Mouse (Mus musculus) gastrocnemius, adult 8-10 months (tissue): ENCODE data around the gene Hoxa10. TPM values are rescaled to one million over a fixed set of nuclear protein-coding genes. Genes with fewer than 3 reads are reported as not detected.
A peak's percentile ranks its signal among the peaks of the same experiment; 100 is the strongest.

Source experiments
- DNase-seq, 2 experiments: peaks; one replicate each; pipeline ENCODE4 v3.0.0; 2022; ENCODE audit warnings: low spot score in 2 of 2
- total RNA-seq, 4 experiments: library from RNA; stranded (reverse); gene quantifications; 2 replicates each; pipeline ENCODE4 v1.2.4; 2022

Gene Hoxa10
- total RNA-seq, 4 experiments from 2014 or later = 14.5 to 15.2 (median 14.8) TPM

DNA sequence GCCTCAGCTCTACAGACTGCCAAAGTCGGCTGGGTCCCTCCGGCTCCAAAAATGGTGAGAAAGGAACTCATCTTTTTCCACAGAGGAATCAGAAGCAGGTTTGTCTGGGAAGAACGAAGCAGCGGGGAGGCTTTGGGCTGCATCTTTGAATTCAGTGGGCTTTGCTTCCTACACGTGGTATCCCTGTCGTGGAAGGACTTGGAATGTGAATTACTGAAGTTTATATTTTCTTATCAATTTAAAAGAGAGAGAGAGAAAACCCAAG lies 22.6 kb upstream of the Hoxa10 start:
- DNase-seq = no peak

DNA sequence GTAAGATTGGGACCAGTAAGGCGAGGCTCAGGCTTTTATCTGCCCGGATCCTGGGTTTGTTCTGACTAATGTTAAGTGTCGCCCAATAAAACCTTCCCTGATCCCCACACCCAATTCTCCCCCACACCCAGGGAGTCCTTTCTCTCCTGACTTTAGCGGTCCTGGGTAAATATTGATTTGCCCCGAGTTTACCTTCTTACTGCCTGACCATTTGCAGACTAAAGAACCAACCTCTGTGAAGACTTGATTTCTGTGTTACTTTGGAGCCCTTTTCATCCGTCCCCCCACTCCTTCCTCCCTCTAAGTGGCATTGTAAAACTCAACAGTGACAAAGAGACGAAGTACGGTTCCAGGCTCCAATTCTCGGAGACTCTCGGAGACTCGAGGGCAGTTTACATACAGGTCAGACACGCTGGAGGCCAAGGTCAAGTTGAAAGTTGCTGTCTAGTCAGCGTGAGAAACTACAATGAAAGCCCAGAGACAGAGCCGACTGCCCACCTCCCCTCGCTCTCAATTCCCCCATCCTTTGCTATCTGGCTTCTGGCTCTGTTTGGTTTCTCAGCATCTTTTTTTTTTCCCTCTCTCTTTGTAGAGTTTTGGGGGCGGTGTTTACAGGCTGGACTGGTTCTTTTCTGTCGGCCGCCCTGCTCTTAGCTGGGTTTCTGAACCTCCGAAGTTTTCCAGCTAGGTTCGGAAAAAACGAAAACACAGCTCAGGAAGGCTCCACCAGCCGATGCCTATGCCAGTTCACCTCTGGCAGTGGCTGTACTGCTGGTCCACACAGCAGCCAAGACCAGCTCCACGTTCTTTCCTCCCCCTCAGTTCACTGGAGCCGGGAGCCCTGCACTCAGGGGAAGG lies 22.0 kb upstream of the Hoxa10 start:
- no peak for DNase-seq

GRCm38 (mm10) chr6:52261751-52262462 lies 21.3 kb upstream of the Hoxa10 start:
- DNase-seq = no peak

DNA sequence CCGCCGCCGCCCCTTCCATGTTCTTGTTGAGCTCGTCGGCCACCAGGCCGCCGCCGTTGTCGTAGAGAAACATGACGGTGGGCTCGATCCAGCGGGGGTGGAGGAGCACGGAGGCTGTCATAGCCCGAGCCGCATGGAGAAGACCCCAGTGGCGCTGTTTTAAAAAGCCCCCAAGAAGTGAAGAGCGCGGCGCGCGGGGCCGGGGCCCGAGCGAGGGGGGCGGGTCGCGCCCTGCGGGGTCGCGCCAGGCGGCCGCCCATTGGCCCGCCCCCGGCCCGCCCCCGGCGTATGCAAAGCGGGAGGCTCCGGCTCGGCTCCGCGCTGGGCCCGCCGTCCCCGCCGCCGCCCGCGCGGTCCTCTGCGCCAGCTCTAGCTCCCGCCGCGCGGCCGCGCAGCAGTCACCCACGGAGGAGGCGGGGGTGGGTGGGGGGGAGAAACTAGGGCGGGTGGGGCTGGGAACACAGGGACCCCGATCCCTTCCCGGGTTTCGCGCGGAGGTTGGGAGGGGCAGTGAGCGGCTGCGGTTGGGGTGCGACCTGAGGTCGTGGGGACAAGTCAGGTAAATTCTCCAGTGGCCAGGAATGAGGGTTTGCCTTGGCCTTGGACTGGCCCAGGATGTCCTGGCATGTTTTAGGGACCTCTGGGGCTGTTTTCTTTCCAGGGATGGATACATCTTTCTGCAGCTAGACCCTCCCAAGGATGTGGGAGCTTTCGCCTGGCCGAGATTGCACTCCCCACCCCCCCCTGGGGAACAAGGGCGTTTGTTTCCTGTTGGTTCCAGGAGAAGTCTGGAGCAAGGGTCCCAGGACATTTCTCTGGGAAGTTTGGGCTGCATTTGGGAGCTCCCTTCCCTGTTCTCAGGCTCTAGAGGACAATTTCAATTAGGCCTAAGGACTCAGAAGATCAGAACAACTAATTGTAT lies 20.3 kb upstream of the Hoxa10 start, which contains the start of gene Hoxa13:
TSS of gene Hoxa13 (minus strand) at position 227 of the 922 bp plus-strand sequence.
- DNase-seq = no peak

DNA sequence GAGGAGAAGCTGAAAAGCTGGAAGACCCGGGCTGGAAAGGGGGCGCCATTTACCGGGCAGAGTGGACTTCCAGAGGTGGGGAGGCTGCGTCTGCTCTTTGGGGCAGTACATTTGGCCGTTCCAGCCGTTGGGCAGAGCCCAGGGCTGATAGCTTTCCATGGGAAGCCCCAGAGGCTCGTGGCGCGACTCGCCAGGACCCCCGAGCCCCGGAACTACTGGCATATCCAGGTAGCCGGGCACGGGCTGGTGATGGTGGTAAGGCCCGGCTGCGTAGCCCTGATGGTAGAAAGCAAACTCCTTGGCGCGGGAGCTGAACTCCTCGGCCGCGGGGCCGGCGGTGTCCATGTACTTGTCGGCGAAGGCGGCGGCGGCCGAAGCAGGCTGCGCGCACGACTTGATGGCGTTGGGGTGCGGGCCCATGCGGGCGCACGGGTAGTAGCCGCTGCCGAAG lies 19.2 kb upstream of the Hoxa10 start:
- DNase-seq = no peak

GRCm38 (mm10) chr6:52259081-52259790 lies 18.6 kb upstream of the Hoxa10 start:
- no peak for DNase-seq

GRCm38 (mm10) chr6:52256956-52257355 lies 16.3 kb upstream of the Hoxa10 start:
- peak in 1 of 2 experiments; percentile 73 for DNase-seq

DNA sequence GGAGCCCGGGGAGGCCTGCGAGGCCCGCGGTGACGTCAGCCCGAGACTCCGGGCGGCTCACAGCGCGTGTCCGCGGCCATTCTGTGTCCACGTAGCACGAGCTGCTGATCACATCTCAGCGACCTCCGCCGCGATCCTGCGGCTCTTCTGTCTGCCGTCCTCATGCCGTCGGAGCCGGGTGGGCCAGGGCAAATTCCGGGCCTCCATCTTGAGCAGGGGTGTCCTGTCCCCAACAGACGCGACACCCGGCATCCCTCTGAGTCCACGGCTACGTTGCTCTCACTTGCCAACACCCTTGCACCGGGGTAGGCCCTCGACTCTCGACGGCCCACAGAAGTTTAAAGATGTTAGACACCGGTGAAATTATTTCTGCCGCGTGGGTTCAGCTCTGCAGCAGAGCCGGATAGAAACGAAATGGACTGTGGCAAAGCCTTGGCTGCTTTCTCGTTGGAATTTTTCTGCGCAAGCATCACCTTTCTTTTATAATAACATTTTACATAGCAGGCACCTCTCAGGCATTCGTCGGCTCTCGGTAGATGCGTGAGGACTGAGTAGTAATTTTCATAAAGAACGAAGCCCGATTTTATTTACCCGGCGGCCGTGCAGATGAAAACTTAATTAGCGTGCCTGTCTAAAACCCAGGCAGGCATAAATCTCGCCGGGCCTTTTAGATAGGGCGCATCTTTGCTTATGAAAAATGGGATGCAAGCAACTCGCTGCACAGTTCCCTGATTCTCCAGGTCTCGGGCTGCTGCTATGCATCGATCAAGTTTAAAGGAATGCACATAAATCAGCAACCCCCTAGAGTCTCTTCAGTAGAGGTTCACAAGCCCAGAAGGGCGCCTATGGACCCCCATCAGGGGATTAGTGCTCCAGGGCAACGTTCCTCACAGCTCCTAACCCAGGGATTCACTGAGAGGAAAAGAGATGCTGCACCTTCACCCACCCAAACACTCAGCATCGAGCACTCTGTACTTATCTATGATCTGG lies 13.2 kb upstream of the Hoxa10 start:
- no peak for DNase-seq

DNA sequence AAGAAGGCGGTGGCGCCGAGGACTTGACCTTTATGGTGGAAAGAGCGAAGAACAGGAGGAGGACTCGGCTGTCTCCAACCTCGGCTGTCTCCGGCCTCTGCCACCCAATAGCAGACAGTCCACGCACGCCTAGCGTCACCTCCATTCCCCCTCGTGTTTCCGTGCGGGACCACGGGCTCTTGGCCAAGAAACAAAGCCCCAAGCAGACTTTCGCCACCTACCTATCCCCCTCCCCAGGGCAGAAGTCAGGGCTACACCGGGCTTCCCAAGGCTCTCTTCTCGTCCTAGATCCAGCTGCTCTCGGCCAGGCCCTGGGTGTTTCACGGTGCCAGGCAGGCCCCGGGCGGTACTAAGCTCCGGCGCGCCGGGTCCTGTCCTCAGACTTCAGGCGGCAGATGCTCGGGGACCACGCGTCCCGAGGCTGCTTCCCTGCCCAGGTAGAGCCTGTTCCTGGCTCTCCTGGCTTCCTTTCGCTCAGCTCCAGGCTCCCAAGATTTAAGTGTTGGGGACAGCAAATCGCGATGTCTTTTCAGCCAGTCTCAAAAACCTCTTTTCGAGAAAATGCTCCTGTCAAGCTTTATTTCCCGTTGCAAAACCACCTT lies 12.2 kb upstream of the Hoxa10 start:
- DNase-seq = no peak

GRCm38 (mm10) chr6:52252016-52252774 lies 11.5 kb upstream of the Hoxa10 start:
- no peak for DNase-seq

- DNase-seq = no peak
Observed at GRCm38 (mm10) chr6:52251177-52251879, 10.7 kb upstream of the Hoxa10 start.

DNA sequence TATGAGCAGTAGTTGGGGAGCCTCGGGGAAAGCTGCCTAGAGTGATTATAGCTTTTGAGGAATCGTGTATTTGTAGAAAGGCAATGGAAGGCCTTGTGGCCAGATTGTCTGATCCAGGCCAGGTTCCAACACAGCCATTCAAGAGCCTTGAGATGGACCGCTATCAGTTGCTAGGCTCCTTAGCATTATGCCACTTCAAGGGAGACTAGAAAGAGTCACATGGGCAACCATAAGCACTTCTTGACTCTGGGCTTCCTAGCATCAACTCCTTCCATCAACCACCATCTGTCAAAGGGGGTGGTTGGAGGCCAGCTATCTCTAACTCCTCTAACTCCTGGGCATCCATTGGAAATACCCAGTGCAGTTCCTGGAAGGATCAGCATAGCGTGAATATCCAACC lies 9.2 kb upstream of the Hoxa10 start:
- no peak for DNase-seq

DNA sequence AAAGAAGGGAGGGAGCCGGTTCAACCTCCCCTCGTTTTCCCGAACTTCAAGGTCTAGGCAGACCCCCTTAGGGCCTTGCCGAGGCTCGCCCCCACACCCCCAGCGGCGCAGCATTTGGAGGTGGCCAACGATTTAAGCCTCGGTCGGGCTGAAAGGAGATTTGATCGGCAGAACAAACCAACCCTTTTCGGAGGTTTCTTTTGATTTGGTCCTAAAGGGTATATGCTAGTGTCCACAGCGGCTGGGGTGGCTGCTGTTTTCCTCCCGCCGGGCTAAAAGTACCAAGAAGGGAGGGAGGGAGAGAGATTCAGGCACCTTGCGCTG lies 8.7 kb upstream of the Hoxa10 start:
- DNase-seq = no peak

DNA sequence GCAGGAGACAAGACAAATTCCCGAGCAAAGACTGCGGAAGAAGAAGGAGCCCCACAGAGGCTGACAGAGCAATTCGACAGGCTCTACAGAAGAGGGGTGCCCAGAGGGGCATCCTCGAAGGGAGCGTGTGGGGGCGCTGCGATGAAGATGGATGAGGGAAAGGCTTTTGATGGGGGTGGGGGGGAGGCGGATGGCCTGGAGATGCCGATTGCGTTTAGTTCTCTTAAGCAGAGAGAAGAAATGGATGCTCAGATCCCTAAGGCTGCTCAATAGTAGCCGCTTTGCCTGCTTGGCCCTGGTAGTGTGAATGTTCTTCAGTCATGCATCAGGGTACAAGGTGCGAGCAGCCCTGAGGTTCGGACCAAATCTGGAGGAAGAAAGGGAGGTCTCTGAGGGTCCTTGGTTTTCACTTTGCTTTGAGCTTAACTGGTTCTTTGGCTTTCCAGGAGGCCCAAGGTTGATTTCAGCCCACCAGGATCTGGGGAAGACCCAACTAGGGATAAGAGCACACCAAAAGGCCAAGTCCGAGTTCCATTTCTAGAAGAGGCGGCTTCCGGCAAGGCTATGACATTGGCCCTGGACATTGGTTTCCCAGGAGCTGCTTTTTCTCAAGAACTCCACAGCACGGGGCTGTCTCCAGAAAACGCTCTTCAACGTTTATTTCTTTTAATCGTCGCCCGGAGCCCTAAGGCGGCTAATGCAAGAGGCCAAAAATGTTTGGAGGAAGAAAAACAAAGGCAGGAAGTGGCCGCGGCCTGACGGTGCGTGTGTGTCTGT lies 8.2 kb upstream of the Hoxa10 start:
- no peak for DNase-seq

DNA sequence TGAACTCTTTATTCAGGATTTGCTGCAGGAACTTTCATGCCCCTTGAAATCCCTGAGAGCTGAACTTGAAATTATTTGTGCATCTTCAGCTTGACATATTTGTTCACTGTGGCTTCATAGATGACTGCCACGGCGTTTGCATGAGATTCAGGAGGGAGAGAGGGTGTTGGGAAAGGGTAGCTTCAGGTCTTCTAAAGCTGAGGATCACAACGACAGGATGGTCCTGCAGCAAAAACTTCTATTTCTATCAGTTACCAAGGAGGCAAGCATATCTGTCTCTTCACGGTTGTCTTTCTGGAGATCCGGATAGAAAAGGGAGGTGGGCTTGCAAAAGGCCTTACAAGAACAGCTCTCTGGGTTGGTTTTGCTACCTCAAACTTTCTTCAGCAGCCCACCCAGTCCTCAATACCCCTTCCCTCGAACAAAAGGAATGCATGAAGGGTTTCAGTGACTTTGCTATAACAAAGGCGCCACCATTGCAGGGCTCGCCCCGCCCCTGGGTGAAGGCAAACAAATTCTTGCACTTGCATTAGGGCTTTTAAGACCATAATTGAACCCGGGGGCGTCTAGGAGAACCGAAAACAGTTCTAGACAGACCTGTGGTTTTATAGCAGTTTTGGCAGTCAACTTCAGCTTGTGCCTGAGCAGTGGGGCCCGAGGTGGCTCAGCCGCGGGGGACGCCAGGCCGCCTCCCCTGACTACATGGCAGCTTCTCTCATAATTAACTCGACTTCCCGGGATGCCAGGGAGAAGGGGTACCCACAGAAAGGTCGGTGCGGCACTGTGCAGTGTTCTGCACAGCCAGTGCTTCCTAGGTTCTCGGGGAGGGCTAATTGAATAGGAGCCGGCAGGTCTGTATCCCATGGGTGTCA lies 7.3 kb upstream of the Hoxa10 start:
- DNase-seq = no peak

- no peak for DNase-seq
Observed at GRCm38 (mm10) chr6:52246916-52247315, 6.3 kb upstream of the Hoxa10 start.
